Mouse (Mus musculus): Measurements from ENCODE around the gene Tbc1d12. TPM values are rescaled to one million over a fixed set of nuclear protein-coding genes. Genes with fewer than 3 reads are reported as not detected.

Tbc1d12 gene
- 1.8 and 2.3 TPM in 2 replicates for polyA plus RNA-seq (2015; fragmentation: Nextera tagmentation; extraction: Ambion mirVana)

DNA sequence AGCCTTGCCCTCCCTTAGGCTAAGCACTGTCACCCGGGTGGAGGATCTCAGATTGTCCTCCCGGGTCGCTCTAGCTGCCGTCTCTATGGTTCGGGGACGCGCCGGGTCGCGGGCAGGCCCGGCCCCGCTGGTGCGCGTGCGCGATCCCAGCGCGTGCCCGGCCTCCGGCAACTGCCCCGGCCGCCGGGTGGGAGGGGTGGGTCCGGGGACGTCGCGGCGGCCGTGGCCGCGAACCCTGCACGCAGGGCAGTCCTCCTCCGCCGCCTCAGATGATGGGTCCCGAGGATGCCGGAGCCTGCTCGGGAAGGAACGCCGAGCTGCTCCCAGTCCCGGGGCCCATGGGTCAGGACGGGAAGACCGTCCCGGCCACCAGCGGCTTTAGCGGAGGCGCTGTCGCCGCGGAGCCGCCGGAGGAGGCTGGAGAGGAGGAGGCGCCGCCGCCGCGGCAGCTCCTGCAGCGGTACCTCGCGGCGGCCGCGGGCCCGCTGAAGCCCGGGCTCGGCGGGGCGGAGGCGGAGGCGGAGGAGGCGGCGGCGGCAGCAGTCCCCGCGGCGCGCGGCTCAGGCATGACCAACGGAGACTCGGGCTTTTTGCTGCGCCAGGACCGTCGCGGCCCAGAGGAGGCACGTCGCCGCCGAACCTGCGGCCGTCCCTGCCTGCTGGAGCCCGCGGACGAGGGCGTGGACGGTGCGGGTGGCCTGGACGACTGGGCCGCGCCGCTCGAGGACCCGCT lies at the start of gene Tbc1d12:
Gene Tbc1d12, plus strand, starts transcription at position 142 of the 733 bp plus-strand sequence.

GRCm38 (mm10) chr19:38818766-38819426 lies 17.5 kb upstream of the Tbc1d12 start, which contains the start of gene Noc3l:
Gene Noc3l (minus strand): TSS chr19:38819237.

DNA sequence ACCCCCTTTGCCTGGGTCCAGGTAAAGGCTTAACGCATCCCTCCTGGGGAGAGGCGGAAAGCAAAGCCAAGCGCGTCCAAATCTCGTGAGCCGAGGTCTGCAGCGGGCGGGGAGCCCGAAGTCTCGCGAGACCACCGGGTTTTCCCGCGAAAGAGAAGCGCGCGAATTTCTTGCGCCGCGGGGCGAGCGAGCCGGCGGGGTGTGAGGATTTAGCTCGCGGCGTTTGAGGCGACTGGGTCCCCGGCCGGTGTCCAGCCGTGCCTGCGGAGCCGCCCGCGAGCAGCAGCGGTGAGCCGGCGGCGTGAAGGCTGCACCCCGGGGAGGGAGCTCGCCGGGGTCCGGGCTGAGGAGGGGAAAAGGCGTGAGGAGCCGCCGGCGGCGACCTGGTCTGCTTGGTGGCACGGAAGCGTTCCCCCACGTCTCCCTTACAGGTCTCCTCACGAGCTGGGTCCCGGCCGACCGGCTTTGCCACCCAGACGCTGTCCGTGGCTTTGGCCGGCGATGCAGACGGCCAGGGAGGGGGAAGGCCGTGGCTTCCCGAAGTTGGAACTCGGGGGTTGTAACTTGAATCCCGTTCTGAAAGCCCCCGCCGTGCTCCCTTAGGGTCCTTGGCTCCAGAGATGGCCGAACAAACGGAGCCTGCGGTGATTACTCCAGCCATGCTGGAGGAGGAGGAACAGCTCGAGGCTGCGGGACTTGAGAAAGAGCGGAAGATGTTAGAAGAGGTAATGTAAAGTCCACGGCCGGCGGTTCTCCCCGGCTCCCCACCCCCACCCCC lies 94.6 kb downstream of the Tbc1d12 start, which contains the start of gene Hells:
Gene Hells, plus strand, starts transcription at position 128 of the 778 bp plus-strand sequence.

Other genes starting within 250 kb of the Tbc1d12 start
- gene Noc3l, start 17.3 kb upstream of the Tbc1d12 start, polyA plus RNA-seq (2015; fragmentation: Nextera tagmentation; extraction: Ambion mirVana) = 2.7 and 3.5 TPM in 2 replicates
- 11.8 and 16.0 TPM in 2 replicates for gene Hells, start 94.3 kb downstream of the Tbc1d12 start, polyA plus RNA-seq (2015; fragmentation: Nextera tagmentation; extraction: Ambion mirVana)
- not detected in 2 replicates for gene Cyp2c55, start 170.4 kb downstream of the Tbc1d12 start, polyA plus RNA-seq (2015; fragmentation: Nextera tagmentation; extraction: Ambion mirVana)
- not detected in 2 replicates for gene Cyp2c65, start 224.4 kb downstream of the Tbc1d12 start, polyA plus RNA-seq (2015; fragmentation: Nextera tagmentation; extraction: Ambion mirVana)

Data from urinary bladder, postnatal 0 days (tissue).